In the genomic region with DNA sequence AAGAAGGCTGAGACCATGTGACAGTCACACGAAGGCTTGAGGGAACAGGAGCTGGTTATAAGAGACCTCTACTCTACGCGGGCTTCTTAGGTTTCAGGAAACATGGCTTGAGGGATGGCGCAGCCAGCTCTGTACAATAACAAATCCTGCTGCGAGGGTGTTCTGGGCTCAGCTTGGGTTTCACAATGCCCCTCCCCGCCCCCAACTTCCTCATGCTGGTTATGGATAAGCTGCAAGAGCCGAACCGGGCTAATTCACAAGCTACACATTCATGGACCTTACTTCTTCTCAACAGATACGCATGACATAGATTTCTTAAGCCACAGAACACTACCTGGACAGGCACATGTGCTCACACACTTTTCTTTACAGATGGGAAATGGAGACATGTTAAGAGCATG, we compare ENCODE assay signal across 11 mouse cellular contexts.
DNase-seq lines count a peak whose midpoint lies in the region; ATAC-seq and TF ChIP-seq lines count a peak whose summit lies in the region.
"Had no signal": no experiment of that assay in that cellular context is flagged by ENCODE, and none has a peak within 500 bp of the region (broad histone marks: within the 10 kb centered on the region; RNA-seq: fewer than 3 reads in every experiment).

No protein-coding gene starts in this region.

- no peaks in the 10 kb centered on the region for H3K36me3 ChIP-seq in liver, adult 2 months (ENCODE audit: control insufficient read depth, insufficient read depth, low read length)
- no peaks in the 10 kb centered on the region for H3K36me3 ChIP-seq in liver, embryonic 11.5 days (ENCODE audit: control insufficient read depth, insufficient read depth, low read length)
- H3K36me3 ChIP-seq in stomach, postnatal 0 days (ENCODE audit: control insufficient read depth, insufficient read depth, low read length) = no peaks in the 10 kb centered on the region
- H3K36me3 ChIP-seq in midbrain, embryonic 16.5 days (ENCODE audit: control insufficient read depth, insufficient read depth, low read length) = no peaks in the 10 kb centered on the region
- no peaks in the 10 kb centered on the region for H3K36me3 ChIP-seq in thymus, adult 2 months (ENCODE audit: control insufficient read depth, insufficient read depth, low read length)
- H3K36me3 ChIP-seq: lung, embryonic 15.5 days had no signal

- no peak overlapping the region for H3K4me2 ChIP-seq in liver, embryonic 11.5 days
- no peak overlapping the region for H3K4me2 ChIP-seq in stomach, postnatal 0 days (replicated peaks; ENCODE audit: low read depth)
- no peak overlapping the region for H3K4me2 ChIP-seq in midbrain, embryonic 16.5 days (ENCODE audit: low read length)
- H3K4me2 ChIP-seq: lung, embryonic 15.5 days had no signal

- no peak for TF ChIP-seq EP300 in stomach, postnatal 0 days (optimal IDR thresholded peaks at IDR 0.05)

- H3K9ac ChIP-seq in liver, adult 2 months (ENCODE audit: low read depth, low read length) = no peak overlapping the region
- no peak overlapping the region for H3K9ac ChIP-seq in liver, embryonic 11.5 days (ENCODE audit: low read depth, low read length)
- H3K9ac ChIP-seq in stomach, postnatal 0 days (ENCODE audit: low read length) = no peak overlapping the region
- H3K9ac ChIP-seq in midbrain, embryonic 16.5 days (ENCODE audit: low read depth, low read length) = no peak overlapping the region
- H3K9ac ChIP-seq: lung, embryonic 15.5 days had no signal

- TF ChIP-seq POLR2A in liver, adult 2 months (IDR thresholded peaks at IDR 0.05; ENCODE audit: extremely low read depth, insufficient read depth, low read length) = no peak
- no peak for TF ChIP-seq POLR2A in thymus, adult 2 months (IDR thresholded peaks at IDR 0.05; ENCODE audit: control insufficient read depth, extremely low read depth, insufficient read depth, low read length, poor library complexity)

- ATAC-seq in liver, embryonic 11.5 days (replicated peaks; ENCODE audit: low FRiP score) = no peak
- no peak for ATAC-seq in stomach, postnatal 0 days (ENCODE audit: low FRiP score, low TSS enrichment)
- no peak for ATAC-seq in midbrain, embryonic 16.5 days

- DNase-seq in gastrocnemius, adult 2 months = peak; percentile 45
- DNase-seq in gastrocnemius, postnatal 4 days (ENCODE audit: low spot score in 2 of 2) = no peak
- DNase-seq in liver, adult 2 months (ENCODE audit: extremely low read depth, low read depth, low spot score) = peak; percentile 66
- no peak for DNase-seq in liver, embryonic 11.5 days (ENCODE audit: low spot score)
- DNase-seq in lung, adult 18-20 months = peak; percentile 60 to 71
- peak; percentile 29 for DNase-seq in stomach, postnatal 0 days (ENCODE audit: low spot score)
- no peak for DNase-seq in thymus, adult 2 months
- DNase-seq: thymus, postnatal 36 days had no signal

- H3K4me1 ChIP-seq in liver, adult 2 months (ENCODE audit: control insufficient read depth, insufficient read depth, low read length) = peaks cover 61% of the 10 kb centered on the region
- H3K4me1 ChIP-seq in liver, embryonic 11.5 days (replicated peaks; ENCODE audit: control insufficient read depth, insufficient read depth, low read length) = peaks cover 34% of the 10 kb centered on the region
- H3K4me1 ChIP-seq in stomach, postnatal 0 days (replicated peaks; ENCODE audit: control insufficient read depth, insufficient read depth) = peaks cover 6% of the 10 kb centered on the region; the same call in 1 of the 2 replicates
- H3K4me1 ChIP-seq in midbrain, embryonic 16.5 days (ENCODE audit: control insufficient read depth, insufficient read depth, low read length) = peaks cover 5% of the 10 kb centered on the region
- H3K4me1 ChIP-seq in thymus, adult 2 months (replicated peaks; ENCODE audit: control insufficient read depth, insufficient read depth, low read length) = peaks cover 4% of the 10 kb centered on the region; the same call in 1 of the 2 replicates

- intact Hi-C loops in gastrocnemius, adult 2 months (cut with DNase I) = no loop called here

- H3K9me3 ChIP-seq in liver, embryonic 11.5 days (ENCODE audit: control insufficient read depth, low read length) = no peaks in the 10 kb centered on the region
- no peaks in the 10 kb centered on the region for H3K9me3 ChIP-seq in stomach, postnatal 0 days (ENCODE audit: control insufficient read depth, low read length)
- H3K9me3 ChIP-seq in midbrain, embryonic 16.5 days (replicated peaks; ENCODE audit: control insufficient read depth, low read length, poor library complexity, severe bottlenecking) = no peaks in the 10 kb centered on the region
- H3K9me3 ChIP-seq: lung, embryonic 15.5 days had no signal

- WGBS in liver, adult 2 months = 40% methylated on average over 9 of the region's 9 CpGs
- 38% methylated on average over 9 of the region's 9 CpGs for WGBS in liver, embryonic 11.5 days
- WGBS in stomach, postnatal 0 days = 50% methylated on average over 9 of the region's 9 CpGs
- WGBS in midbrain, embryonic 16.5 days = 71% methylated on average over 9 of the region's 9 CpGs
- 53% methylated on average over 9 of the region's 9 CpGs for WGBS in thymus, adult 2 months

- no peak overlapping the region for H3K27ac ChIP-seq in gastrocnemius, adult 2 months
- H3K27ac ChIP-seq in liver, adult 2 months (replicated peaks; ENCODE audit: insufficient read depth, low read depth, low read length) = peak overlapping the region; percentile 51
- no peak overlapping the region for H3K27ac ChIP-seq in liver, embryonic 11.5 days (ENCODE audit: low read depth, low read length)
- H3K27ac ChIP-seq in stomach, postnatal 0 days (replicated peaks) = no peak overlapping the region
- no peak overlapping the region for H3K27ac ChIP-seq in midbrain, embryonic 16.5 days (ENCODE audit: low read length)
- no peak overlapping the region for H3K27ac ChIP-seq in thymus, adult 2 months (ENCODE audit: control insufficient read depth, insufficient read depth, low read length)
- H3K27ac ChIP-seq: lung, embryonic 15.5 days had no signal

- H3K27me3 ChIP-seq in liver, adult 2 months (ENCODE audit: control insufficient read depth, insufficient read depth, low read length) = no peaks in the 10 kb centered on the region
- H3K27me3 ChIP-seq in liver, embryonic 11.5 days (replicated peaks; ENCODE audit: control insufficient read depth, insufficient read depth, low read length) = no peaks in the 10 kb centered on the region
- H3K27me3 ChIP-seq in stomach, postnatal 0 days (ENCODE audit: control insufficient read depth, insufficient read depth, low read length) = no peaks in the 10 kb centered on the region
- H3K27me3 ChIP-seq in midbrain, embryonic 16.5 days (ENCODE audit: control insufficient read depth, insufficient read depth, low read depth, low read length) = no peaks in the 10 kb centered on the region
- H3K27me3 ChIP-seq in thymus, adult 2 months (ENCODE audit: control insufficient read depth, insufficient read depth, low read length) = no peaks in the 10 kb centered on the region
- H3K27me3 ChIP-seq: lung, embryonic 15.5 days had no signal

- peaks cover 55% of the 10 kb centered on the region for H3K79me2 ChIP-seq in liver, adult 2 months (ENCODE audit: control insufficient read depth, insufficient read depth, low read length)

- TF ChIP-seq CTCF in gastrocnemius, adult 2 months (IDR thresholded peaks at IDR 0.05) = no peak
- no peak for TF ChIP-seq CTCF in liver, adult 2 months (IDR thresholded peaks at IDR 0.05; ENCODE audit: low read depth, low read length)
- no peak for TF ChIP-seq CTCF in stomach, postnatal 0 days (IDR thresholded peaks at IDR 0.05; ENCODE audit: low read depth)
- no peak for TF ChIP-seq CTCF in thymus, adult 2 months (IDR thresholded peaks at IDR 0.05; ENCODE audit: borderline replicate concordance, control insufficient read depth, extremely low read depth, insufficient read depth, low read length, poor library complexity)

- H3K4me3 ChIP-seq in gastrocnemius, adult 2 months = no peak overlapping the region
- no peak overlapping the region for H3K4me3 ChIP-seq in liver, adult 2 months (ENCODE audit: insufficient read depth, low read depth, low read length)
- H3K4me3 ChIP-seq in liver, embryonic 11.5 days (ENCODE audit: low read depth, low read length) = no peak overlapping the region
- no peak overlapping the region for H3K4me3 ChIP-seq in stomach, postnatal 0 days (ENCODE audit: low read depth, low read length)
- H3K4me3 ChIP-seq in midbrain, embryonic 16.5 days (ENCODE audit: low read depth, low read length) = no peak overlapping the region
- H3K4me3 ChIP-seq in thymus, adult 2 months (ENCODE audit: control insufficient read depth, insufficient read depth, low read length) = no peak overlapping the region
- H3K4me3 ChIP-seq: erythroblast, embryonic 14.5 days; lung, embryonic 15.5 days had no signal

Comparison
In these comparisons a context has a peak if more than half of its experiments do, and no peak if none do; other contexts are left out.
1. DNase-seq: peak in gastrocnemius, adult 2 months (single experiment), liver, adult 2 months (single experiment), lung, adult 18-20 months (2 of 2) and stomach, postnatal 0 days (single experiment); none in gastrocnemius, postnatal 4 days (0 of 2), liver, embryonic 11.5 days (single experiment) and thymus, adult 2 months (single experiment).